Mouse (Mus musculus): ENCODE results near the gene Dip2c. TPM values are rescaled to one million over a fixed set of nuclear protein-coding genes. Genes with fewer than 3 reads are reported as not detected.

Dip2c gene
- polyA plus RNA-seq, 1 experiment from 2014 or later = 22.1 TPM

- Histone ChIP-seq H3K9ac (replicated peaks; ENCODE audit: low read length) (no peak overlapping the region), H3K4me3 (replicated peaks; ENCODE audit: low read depth, low read length) (no peak overlapping the region), H3K9me3 (ENCODE audit: control insufficient read depth, low read length) (no peaks in the 10 kb centered on the region), H3K4me1 (ENCODE audit: control insufficient read depth, insufficient read depth, low read length) (no peaks in the 10 kb centered on the region), H3K27ac (replicated peaks; ENCODE audit: low read depth, low read length) (no peak overlapping the region), H3K4me2 (ENCODE audit: low read length) (no peak overlapping the region), H3K36me3 (ENCODE audit: control insufficient read depth, insufficient read depth, low read length) (peaks cover 79% of the 10 kb centered on the region), H3K27me3 (ENCODE audit: control insufficient read depth, insufficient read depth, low read length) (no peaks in the 10 kb centered on the region)
- ATAC-seq (ENCODE audit: low FRiP score, low TSS enrichment) (no peak), DNase-seq (no peak)
- 88% methylated on average over 1 of the region's 1 CpGs for WGBS
Observed at GRCm38 (mm10) chr13:9660711-9661110, 384.4 kb downstream of the Dip2c start.

GRCm38 (mm10) chr13:9663593-9663992, 387.3 kb downstream of the Dip2c start:
- ATAC-seq (ENCODE audit: low FRiP score, low TSS enrichment) (no peak), DNase-seq (no peak)
- Histone ChIP-seq H3K9me3 (ENCODE audit: control insufficient read depth, low read length) (no peaks in the 10 kb centered on the region), H3K36me3 (ENCODE audit: control insufficient read depth, insufficient read depth, low read length) (peaks cover 60% of the 10 kb centered on the region), H3K27ac (replicated peaks; ENCODE audit: low read depth, low read length) (no peak overlapping the region), H3K4me3 (replicated peaks; ENCODE audit: low read depth, low read length) (no peak overlapping the region), H3K27me3 (ENCODE audit: control insufficient read depth, insufficient read depth, low read length) (no peaks in the 10 kb centered on the region), H3K4me2 (ENCODE audit: low read length) (no peak overlapping the region), H3K9ac (replicated peaks; ENCODE audit: low read length) (no peak overlapping the region), H3K4me1 (ENCODE audit: control insufficient read depth, insufficient read depth, low read length) (no peaks in the 10 kb centered on the region)
- 100% methylated on average over 1 of the region's 1 CpGs for WGBS

- Histone ChIP-seq H3K36me3 (ENCODE audit: control insufficient read depth, insufficient read depth, low read length) (peaks cover 32% of the 10 kb centered on the region), H3K4me1 (ENCODE audit: control insufficient read depth, insufficient read depth, low read length) (no peaks in the 10 kb centered on the region), H3K4me3 (replicated peaks; ENCODE audit: low read depth, low read length) (no peak overlapping the region), H3K27ac (replicated peaks; ENCODE audit: low read depth, low read length) (no peak overlapping the region), H3K27me3 (ENCODE audit: control insufficient read depth, insufficient read depth, low read length) (no peaks in the 10 kb centered on the region), H3K9ac (replicated peaks; ENCODE audit: low read length) (no peak overlapping the region), H3K4me2 (ENCODE audit: low read length) (no peak overlapping the region), H3K9me3 (ENCODE audit: control insufficient read depth, low read length) (no peaks in the 10 kb centered on the region)
- ATAC-seq (ENCODE audit: low FRiP score, low TSS enrichment) (no peak), DNase-seq (no peak)
- 86% methylated on average over 7 of the region's 7 CpGs for WGBS
Observed at GRCm38 (mm10) chr13:9667954-9668496, 391.7 kb downstream of the Dip2c start.

- ATAC-seq (ENCODE audit: low FRiP score, low TSS enrichment) (no peak), DNase-seq (no peak)
- Histone ChIP-seq H3K9ac (replicated peaks; ENCODE audit: low read length) (no peak overlapping the region), H3K4me1 (ENCODE audit: control insufficient read depth, insufficient read depth, low read length) (no peaks in the 10 kb centered on the region), H3K27me3 (ENCODE audit: control insufficient read depth, insufficient read depth, low read length) (no peaks in the 10 kb centered on the region), H3K4me3 (replicated peaks; ENCODE audit: low read depth, low read length) (no peak overlapping the region), H3K4me2 (ENCODE audit: low read length) (no peak overlapping the region), H3K27ac (replicated peaks; ENCODE audit: low read depth, low read length) (no peak overlapping the region), H3K36me3 (ENCODE audit: control insufficient read depth, insufficient read depth, low read length) (peaks cover 24% of the 10 kb centered on the region), H3K9me3 (ENCODE audit: control insufficient read depth, low read length) (no peaks in the 10 kb centered on the region)
- WGBS = 94% methylated on average over 5 of the region's 5 CpGs
Observed at GRCm38 (mm10) chr13:9669246-9669645, 392.9 kb downstream of the Dip2c start.

GRCm38 (mm10) chr13:9674126-9674525, 397.8 kb downstream of the Dip2c start:
- WGBS = 97% methylated on average over 1 of the region's 1 CpGs
- H3K9ac ChIP-seq (replicated peaks; ENCODE audit: low read length) = no peak overlapping the region
- H3K4me1 ChIP-seq (ENCODE audit: control insufficient read depth, insufficient read depth, low read length) = no peaks in the 10 kb centered on the region
- H3K4me2 ChIP-seq (ENCODE audit: low read length) = no peak overlapping the region
- peaks cover 4% of the 10 kb centered on the region; the same call in 1 of the 2 replicates for H3K9me3 ChIP-seq (ENCODE audit: control insufficient read depth, low read length)
- no peaks in the 10 kb centered on the region for H3K27me3 ChIP-seq (ENCODE audit: control insufficient read depth, insufficient read depth, low read length)
- H3K27ac ChIP-seq (replicated peaks; ENCODE audit: low read depth, low read length) = no peak overlapping the region
- no peak overlapping the region for H3K4me3 ChIP-seq (replicated peaks; ENCODE audit: low read depth, low read length)
- no peak for ATAC-seq (ENCODE audit: low FRiP score, low TSS enrichment)
- no peak for DNase-seq
- H3K36me3 ChIP-seq (ENCODE audit: control insufficient read depth, insufficient read depth, low read length) = peaks cover 14% of the 10 kb centered on the region

GRCm38 (mm10) chr13:9681492-9681891, 405.2 kb downstream of the Dip2c start:
- no peak overlapping the region for H3K4me2 ChIP-seq (ENCODE audit: low read length)
- no peaks in the 10 kb centered on the region for H3K9me3 ChIP-seq (ENCODE audit: control insufficient read depth, low read length)
- H3K27me3 ChIP-seq (ENCODE audit: control insufficient read depth, insufficient read depth, low read length) = no peaks in the 10 kb centered on the region
- no peak overlapping the region for H3K27ac ChIP-seq (replicated peaks; ENCODE audit: low read depth, low read length)
- 100% methylated on average over 3 of the region's 3 CpGs for WGBS
- H3K4me3 ChIP-seq (replicated peaks; ENCODE audit: low read depth, low read length) = no peak overlapping the region
- no peaks in the 10 kb centered on the region for H3K4me1 ChIP-seq (ENCODE audit: control insufficient read depth, insufficient read depth, low read length)
- H3K36me3 ChIP-seq (ENCODE audit: control insufficient read depth, insufficient read depth, low read length) = peaks cover 38% of the 10 kb centered on the region
- no peak for DNase-seq
- peak; percentile 51; the same call in 1 of the 2 replicates for ATAC-seq (ENCODE audit: low FRiP score, low TSS enrichment)
- no peak overlapping the region for H3K9ac ChIP-seq (replicated peaks; ENCODE audit: low read length)

- Histone ChIP-seq H3K4me3 (replicated peaks; ENCODE audit: low read depth, low read length) (no peak overlapping the region), H3K27ac (replicated peaks; ENCODE audit: low read depth, low read length) (no peak overlapping the region), H3K9ac (replicated peaks; ENCODE audit: low read length) (no peak overlapping the region), H3K36me3 (ENCODE audit: control insufficient read depth, insufficient read depth, low read length) (peaks cover 56% of the 10 kb centered on the region), H3K9me3 (ENCODE audit: control insufficient read depth, low read length) (no peaks in the 10 kb centered on the region), H3K4me1 (ENCODE audit: control insufficient read depth, insufficient read depth, low read length) (no peaks in the 10 kb centered on the region), H3K4me2 (ENCODE audit: low read length) (no peak overlapping the region), H3K27me3 (ENCODE audit: control insufficient read depth, insufficient read depth, low read length) (no peaks in the 10 kb centered on the region)
- 95% methylated on average over 4 of the region's 4 CpGs for WGBS
- ATAC-seq (ENCODE audit: low FRiP score, low TSS enrichment) = no peak
- DNase-seq = peak; percentile 11
Observed at GRCm38 (mm10) chr13:9683280-9683679, 407.0 kb downstream of the Dip2c start.

- no peaks in the 10 kb centered on the region for H3K4me1 ChIP-seq (ENCODE audit: control insufficient read depth, insufficient read depth, low read length)
- H3K36me3 ChIP-seq (ENCODE audit: control insufficient read depth, insufficient read depth, low read length) = peaks cover 66% of the 10 kb centered on the region
- DNase-seq = no peak
- H3K4me3 ChIP-seq (replicated peaks; ENCODE audit: low read depth, low read length) = no peak overlapping the region
- no peak overlapping the region for H3K9ac ChIP-seq (replicated peaks; ENCODE audit: low read length)
- no peaks in the 10 kb centered on the region for H3K9me3 ChIP-seq (ENCODE audit: control insufficient read depth, low read length)
- WGBS = 96% methylated on average over 11 of the region's 11 CpGs
- ATAC-seq (ENCODE audit: low FRiP score, low TSS enrichment) = no peak
- no peak overlapping the region for H3K27ac ChIP-seq (replicated peaks; ENCODE audit: low read depth, low read length)
- H3K4me2 ChIP-seq (ENCODE audit: low read length) = no peak overlapping the region
- H3K27me3 ChIP-seq (ENCODE audit: control insufficient read depth, insufficient read depth, low read length) = no peaks in the 10 kb centered on the region
Observed at GRCm38 (mm10) chr13:9684153-9684923, 408.0 kb downstream of the Dip2c start.

- no peaks in the 10 kb centered on the region for H3K27me3 ChIP-seq (ENCODE audit: control insufficient read depth, insufficient read depth, low read length)
- peaks cover 84% of the 10 kb centered on the region for H3K36me3 ChIP-seq (ENCODE audit: control insufficient read depth, insufficient read depth, low read length)
- DNase-seq (peak; percentile 13), ATAC-seq (ENCODE audit: low FRiP score, low TSS enrichment) (no peak)
- no peaks in the 10 kb centered on the region for H3K9me3 ChIP-seq (ENCODE audit: control insufficient read depth, low read length)
- H3K27ac ChIP-seq (replicated peaks; ENCODE audit: low read depth, low read length) = no peak overlapping the region
- H3K4me3 ChIP-seq (replicated peaks; ENCODE audit: low read depth, low read length) = no peak overlapping the region
- H3K4me2 ChIP-seq (ENCODE audit: low read length) = no peak overlapping the region
- no peak overlapping the region for H3K9ac ChIP-seq (replicated peaks; ENCODE audit: low read length)
- H3K4me1 ChIP-seq (ENCODE audit: control insufficient read depth, insufficient read depth, low read length) = no peaks in the 10 kb centered on the region
- WGBS = 93% methylated on average over 7 of the region's 7 CpGs
Observed at GRCm38 (mm10) chr13:9686261-9686660, 409.9 kb downstream of the Dip2c start.

Measured in midbrain, embryonic 14.5 days (tissue).